Mouse (Mus musculus) CH12.LX (cell line): ENCODE results near the gene Vmn1r2. TPM values are rescaled to one million over a fixed set of nuclear protein-coding genes. Genes with fewer than 3 reads are reported as not detected.
"Not testable (repeated sequence)": the region's sequence is repeated elsewhere in the genome, so short reads cannot be mapped to it uniquely, and the experiment has no call there.

Experiments
- DNase-seq: peaks from one replicate; pipeline ENCODE4 v3.0.0-alpha.2; 2013; ENCODE audit errors: extremely low read depth
- H3K27ac ChIP-seq: 2 replicates; pipeline ENCODE4 v1.5.1; 2012; ENCODE audit warnings: low read depth, mild to moderate bottlenecking, control low read depth, moderate library complexity; ENCODE audit not compliant: insufficient read depth
- H3K27me3 ChIP-seq: replicated peaks from 2 replicates; pipeline ENCODE3; 2012; ENCODE audit warnings: inconsistent platforms
- H3K36me3 ChIP-seq, 2 experiments: replicated peaks in 1 of 2; 2 replicates each; pipeline versions ENCODE3 to v1.6.1; 2012; ENCODE audit warnings: inconsistent platforms in 1 of 2, low read length in 1 of 2, mild to moderate bottlenecking in 1 of 2, mixed read lengths in 1 of 2, moderate library complexity in 1 of 2; ENCODE audit not compliant: control insufficient read depth in 1 of 2, insufficient read depth in 1 of 2
- H3K4me1 ChIP-seq, 2 experiments: 2 replicates each; pipeline ENCODE4 v1.6.1; 2012; ENCODE audit warnings: inconsistent platforms in 1 of 2, moderate library complexity in 1 of 2; ENCODE audit not compliant: insufficient read depth in 2 of 2, control insufficient read depth in 1 of 2
- H3K4me2 ChIP-seq: 2 replicates; pipeline ENCODE4 v1.6.1; 2012; ENCODE audit warnings: low read depth, mild to moderate bottlenecking, control low read depth; ENCODE audit not compliant: poor library complexity, insufficient read depth, severe bottlenecking
- H3K4me3 ChIP-seq, 3 experiments: fragments of 150-350 bp in 1 of 3; sonication (generic) in 1 of 3; replicated peaks in 1 of 3; 2 replicates each; pipeline versions ENCODE3 to v1.5.1; 2011 to 2012; ENCODE audit warnings: low read depth in 2 of 3, low read length in 2 of 3, mild to moderate bottlenecking in 2 of 3, moderate library complexity in 2 of 3, control low read depth in 1 of 3, improper control_type of control experiment in 1 of 3, inconsistent platforms in 1 of 3, mixed read lengths in 1 of 3; ENCODE audit not compliant: poor library complexity in 1 of 3
- H3K79me2 ChIP-seq: replicated peaks from 2 replicates; pipeline ENCODE4 v1.6.1; 2012; ENCODE audit warnings: mild to moderate bottlenecking, moderate library complexity; ENCODE audit not compliant: control insufficient read depth, poor library complexity, insufficient read depth, severe bottlenecking; ENCODE audit errors: extremely low read depth
- H3K9ac ChIP-seq: 2 replicates; pipeline ENCODE4 v1.6.1; 2012; ENCODE audit warnings: low read depth, mild to moderate bottlenecking, control low read depth, moderate library complexity; ENCODE audit not compliant: insufficient read depth
- H3K9me3 ChIP-seq: replicated peaks from 2 replicates; pipeline ENCODE3; 2012; ENCODE audit warnings: low read length, inconsistent platforms, mixed read lengths
- dilution Hi-C: fragments of 300-500 bp; cut with MboI; formaldehyde crosslinking; loops from 2 replicates; pipeline ENCODE4 v1.14.3; 2020; ENCODE audit warnings: low sequenced_read_pairs; ENCODE audit not compliant: extremely low pct_unique_long_range_greater_than_20kb, extremely low pct_ligation_motif_present
- in situ Hi-C: fragments of 300-500 bp; cut with MboI; formaldehyde crosslinking; loops from 3 replicates; pipeline ENCODE4 v1.14.3; 2019; ENCODE audit warnings: low sequenced_read_pairs, low pct_ligation_motif_present, low pct_unique_long_range_greater_than_20kb, mixed read lengths
- polyA plus RNA-seq: library from polyadenylated mRNA; unstranded; fragments of >175 nt; gene quantifications from 2 replicates; pipeline ENCODE4 v1.2.1, GENCODE M21; 2012; ENCODE audit warnings: low read depth; ENCODE audit not compliant: insufficient read length
- total RNA-seq, 2 experiments: library from RNA; depleted of rRNA; stranded (reverse); fragments of 300-350 nt in 1 of 2; fragments of >200 nt in 1 of 2; gene quantifications; 2 replicates each; pipeline ENCODE4 v1.2.3; 2012 to 2014

Vmn1r2 gene
- total and polyA plus RNA-seq, 3 experiments, result not detected

GRCm38 (mm10) chr4:3185258-3185657 lies 18.1 kb downstream of the Vmn1r2 start, which contains the start of gene Vmn1r3:
TSS of gene Vmn1r3 (minus strand) at chr4:3185358.
- H3K36me3 ChIP-seq, H3K4me3 ChIP-seq, H3K79me2 ChIP-seq, H3K9ac ChIP-seq, H3K9me3 ChIP-seq, DNase-seq, H3K27ac ChIP-seq, H3K4me2 ChIP-seq, in situ Hi-C loops, H3K4me1 ChIP-seq, dilution Hi-C loops, H3K27me3 ChIP-seq: not testable (repeated sequence)

- H3K9ac ChIP-seq, H3K27me3 ChIP-seq, in situ Hi-C loops, H3K79me2 ChIP-seq, H3K4me1 ChIP-seq, H3K4me3 ChIP-seq, H3K36me3 ChIP-seq, H3K4me2 ChIP-seq, dilution Hi-C loops, DNase-seq, H3K9me3 ChIP-seq, H3K27ac ChIP-seq: not testable (repeated sequence)
These were observed 42.6 kb downstream of the Vmn1r2 start for GRCm38 (mm10) chr4:3209643-3210217.

GRCm38 (mm10) chr4:3213349-3213748 lies 46.2 kb downstream of the Vmn1r2 start:
- H3K4me2 ChIP-seq, H3K9ac ChIP-seq, H3K36me3 ChIP-seq, H3K4me3 ChIP-seq, H3K4me1 ChIP-seq, H3K27ac ChIP-seq, DNase-seq, dilution Hi-C loops, H3K9me3 ChIP-seq, H3K79me2 ChIP-seq, H3K27me3 ChIP-seq, in situ Hi-C loops: not testable (repeated sequence)

- dilution Hi-C loops, H3K9me3 ChIP-seq, H3K27ac ChIP-seq, H3K79me2 ChIP-seq, H3K4me2 ChIP-seq, H3K4me3 ChIP-seq, DNase-seq, H3K27me3 ChIP-seq, H3K4me1 ChIP-seq, H3K36me3 ChIP-seq, H3K9ac ChIP-seq, in situ Hi-C loops: not testable (repeated sequence)
These were observed 49.3 kb downstream of the Vmn1r2 start for GRCm38 (mm10) chr4:3216382-3216781.

Other genes starting within 250 kb of the Vmn1r2 start
- gene Vmn1r3, start 18.0 kb downstream of the Vmn1r2 start, total RNA-seq (2012; rRNA removed), result not detected in 2 replicates
- gene Vmn1r3, start 18.0 kb downstream of the Vmn1r2 start, total RNA-seq (2014; rRNA removed), result not detected in 2 replicates
- not detected in 2 replicates for gene Vmn1r3, start 18.0 kb downstream of the Vmn1r2 start, polyA plus RNA-seq